Mouse (Mus musculus) stomach, embryonic 14.5 days (tissue): Measurements from ENCODE around the gene Myl4. TPM values are rescaled to one million over a fixed set of nuclear protein-coding genes. Genes with fewer than 3 reads are reported as not detected.

Source experiments
- ATAC-seq: fragments of 200-750 bp; cut with Nextera tagmentation; 2 replicates; pipeline ENCODE4 v1.8.0; 2017; ENCODE audit warnings: low read depth, moderate TSS enrichment; ENCODE audit not compliant: insufficient number of reproducible peaks, insufficient read depth, low FRiP score
- H3K27ac ChIP-seq: fragments of 300-500 bp; sonication (generic); 2 replicates; pipeline ENCODE4 v1.5.1; 2014; ENCODE audit warnings: mild to moderate bottlenecking, low read length, moderate library complexity, mixed read lengths
- H3K27me3 ChIP-seq: fragments of 300-500 bp; sonication (generic); 2 replicates; pipeline ENCODE4 v1.6.1; 2014; ENCODE audit warnings: low read length, control low read depth, mixed read lengths; ENCODE audit not compliant: control insufficient read depth, insufficient read depth
- H3K36me3 ChIP-seq: fragments of 300-500 bp; sonication (generic); 2 replicates; pipeline ENCODE4 v1.6.1; 2014; ENCODE audit warnings: mild to moderate bottlenecking, control low read depth, low read length, moderate library complexity, mixed read lengths; ENCODE audit not compliant: control insufficient read depth, insufficient read depth
- H3K4me1 ChIP-seq: fragments of 300-500 bp; sonication (generic); 2 replicates; pipeline ENCODE4 v1.6.1; 2014; ENCODE audit warnings: low read length, control low read depth, mixed read lengths; ENCODE audit not compliant: control insufficient read depth, insufficient read depth
- H3K4me2 ChIP-seq: fragments of 300-500 bp; sonication (generic); replicated peaks from 2 replicates; pipeline ENCODE4 v1.6.1; 2014; ENCODE audit warnings: low read depth, low read length, control low read depth
- H3K4me3 ChIP-seq: fragments of 300-500 bp; sonication (generic); 2 replicates; pipeline ENCODE4 v1.5.1; 2014; ENCODE audit warnings: low read depth, low read length, control low read depth
- H3K9ac ChIP-seq: fragments of 300-500 bp; sonication (generic); replicated peaks from 2 replicates; pipeline ENCODE4 v1.6.1; 2014; ENCODE audit warnings: low read depth, mild to moderate bottlenecking, control low read depth, low read length, moderate library complexity, mixed read lengths
- H3K9me3 ChIP-seq: fragments of 300-500 bp; sonication (generic); 2 replicates; pipeline ENCODE4 v1.6.1; 2016; ENCODE audit warnings: low read depth, low read length, control low read depth; ENCODE audit not compliant: control insufficient read depth
- WGBS: fragments of 180-500 bp; shearing (Covaris S2); extraction: QIAGEN DNeasy Blood & Tissue Kit; methylation state at CpG from one replicate; pipeline ENCODE4 v1.1.7; 2014; 5-methylcytosine and 5-hydroxymethylcytosine counted together
- polyA plus RNA-seq: library from polyadenylated mRNA; unstranded; fragments of >200 nt; fragmentation: Nextera tagmentation; extraction: Ambion mirVana; gene quantifications from 2 replicates; pipeline ENCODE4 v1.2.1, GENCODE M21; 2014

Myl4 gene
- polyA plus RNA-seq, 1 experiment from 2014 or later = 6.7 TPM

DNA sequence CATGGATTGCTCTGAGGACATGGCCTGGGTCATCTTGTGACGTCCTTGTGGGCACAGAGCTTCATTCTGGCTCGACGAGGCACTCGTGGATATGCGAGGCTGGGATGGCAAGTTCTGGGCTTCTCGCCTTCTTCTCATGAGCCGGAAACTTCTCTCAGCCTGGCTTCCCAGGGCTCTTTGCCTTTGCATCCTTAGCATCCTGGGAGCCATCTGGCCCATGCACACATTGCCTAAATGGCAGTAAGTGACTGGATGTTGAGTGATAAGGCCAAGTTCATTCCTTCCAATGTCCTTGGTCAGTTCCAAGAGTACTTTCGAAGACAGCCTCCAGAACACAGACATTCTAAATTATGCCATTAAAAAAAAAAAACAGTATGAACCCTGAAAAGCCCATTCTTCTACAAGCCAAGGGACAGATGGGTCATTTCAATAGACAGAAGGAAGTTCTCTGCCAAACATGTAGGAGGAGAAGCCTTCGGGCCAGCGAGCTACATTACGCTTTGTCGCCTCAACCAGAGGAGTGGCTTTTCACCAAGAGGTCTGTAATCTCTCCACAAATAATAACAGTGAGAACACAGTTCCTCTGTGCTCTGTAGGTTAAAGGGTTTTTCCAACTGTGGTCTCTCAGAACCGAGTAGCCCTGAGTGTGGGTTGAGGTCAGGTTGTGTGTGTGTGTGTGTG is 48.9 kb downstream of the Myl4 start:
- H3K36me3 ChIP-seq = no peaks in the 10 kb centered on the region
- H3K4me3 ChIP-seq = no peak overlapping the region
- 56% methylated on average over 13 of the region's 13 CpGs for WGBS
- no peaks in the 10 kb centered on the region for H3K27me3 ChIP-seq
- no peak; the same call in 1 of the 2 replicates for ATAC-seq
- peak overlapping the region; percentile 18; the same call in 1 of the 2 replicates for H3K27ac ChIP-seq
- H3K4me1 ChIP-seq = no peaks in the 10 kb centered on the region
- H3K4me2 ChIP-seq = no peak overlapping the region
- no peaks in the 10 kb centered on the region for H3K9me3 ChIP-seq
- no peak overlapping the region for H3K9ac ChIP-seq

DNA sequence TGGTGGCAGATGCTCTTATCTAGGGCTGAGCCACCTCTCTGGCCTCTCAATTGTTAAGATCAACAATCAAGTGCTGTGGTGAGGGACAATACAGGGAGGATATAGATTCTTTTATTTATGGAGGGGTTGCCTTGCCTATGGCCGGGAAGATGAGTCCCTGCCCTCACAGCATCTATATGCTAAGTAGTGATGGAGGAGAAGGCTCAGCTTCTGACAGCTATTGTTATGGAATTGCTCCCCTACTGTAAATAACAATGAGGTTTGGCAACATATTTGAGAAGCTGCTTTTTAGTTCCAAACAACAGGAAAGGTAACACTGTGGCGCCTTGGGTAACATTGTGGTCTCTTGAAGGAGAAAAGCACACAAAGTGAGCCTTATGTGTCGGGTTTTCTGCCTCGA is 50.2 kb downstream of the Myl4 start:
- H3K9ac ChIP-seq = no peak overlapping the region
- no peak overlapping the region for H3K4me3 ChIP-seq
- no peaks in the 10 kb centered on the region for H3K4me1 ChIP-seq
- WGBS = 64% methylated on average over 4 of the region's 4 CpGs
- H3K27me3 ChIP-seq = no peaks in the 10 kb centered on the region
- no peaks in the 10 kb centered on the region for H3K9me3 ChIP-seq
- H3K36me3 ChIP-seq = no peaks in the 10 kb centered on the region
- no peak overlapping the region for H3K27ac ChIP-seq
- no peak overlapping the region for H3K4me2 ChIP-seq
- no peak for ATAC-seq

DNA sequence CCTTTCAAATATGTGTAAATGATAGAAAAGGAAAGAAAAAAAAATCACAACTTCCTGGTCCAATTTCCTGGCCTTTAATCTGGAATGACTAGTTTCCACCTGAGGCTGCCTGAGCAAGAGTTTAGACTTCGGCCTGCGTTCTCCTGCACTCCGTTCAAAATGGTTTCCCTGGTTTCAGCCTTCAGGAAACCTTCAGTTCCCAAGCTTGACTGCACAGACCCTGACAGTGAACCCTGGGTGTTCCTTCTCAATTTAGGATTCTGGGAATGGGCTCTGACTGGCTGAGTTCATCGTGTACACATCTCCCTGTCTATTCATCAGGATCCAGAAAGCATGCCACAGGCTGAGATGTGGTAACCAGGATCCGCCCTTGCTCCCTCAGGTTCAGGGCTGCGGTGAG is 53.7 kb downstream of the Myl4 start:
- H3K27ac ChIP-seq = no peak overlapping the region
- no peak overlapping the region for H3K4me3 ChIP-seq
- no peak overlapping the region for H3K4me2 ChIP-seq
- H3K4me1 ChIP-seq = no peaks in the 10 kb centered on the region
- ATAC-seq = no peak
- no peaks in the 10 kb centered on the region for H3K36me3 ChIP-seq
- H3K9me3 ChIP-seq = no peaks in the 10 kb centered on the region
- H3K27me3 ChIP-seq = no peaks in the 10 kb centered on the region
- no peak overlapping the region for H3K9ac ChIP-seq
- 61% methylated on average over 6 of the region's 6 CpGs for WGBS

DNA sequence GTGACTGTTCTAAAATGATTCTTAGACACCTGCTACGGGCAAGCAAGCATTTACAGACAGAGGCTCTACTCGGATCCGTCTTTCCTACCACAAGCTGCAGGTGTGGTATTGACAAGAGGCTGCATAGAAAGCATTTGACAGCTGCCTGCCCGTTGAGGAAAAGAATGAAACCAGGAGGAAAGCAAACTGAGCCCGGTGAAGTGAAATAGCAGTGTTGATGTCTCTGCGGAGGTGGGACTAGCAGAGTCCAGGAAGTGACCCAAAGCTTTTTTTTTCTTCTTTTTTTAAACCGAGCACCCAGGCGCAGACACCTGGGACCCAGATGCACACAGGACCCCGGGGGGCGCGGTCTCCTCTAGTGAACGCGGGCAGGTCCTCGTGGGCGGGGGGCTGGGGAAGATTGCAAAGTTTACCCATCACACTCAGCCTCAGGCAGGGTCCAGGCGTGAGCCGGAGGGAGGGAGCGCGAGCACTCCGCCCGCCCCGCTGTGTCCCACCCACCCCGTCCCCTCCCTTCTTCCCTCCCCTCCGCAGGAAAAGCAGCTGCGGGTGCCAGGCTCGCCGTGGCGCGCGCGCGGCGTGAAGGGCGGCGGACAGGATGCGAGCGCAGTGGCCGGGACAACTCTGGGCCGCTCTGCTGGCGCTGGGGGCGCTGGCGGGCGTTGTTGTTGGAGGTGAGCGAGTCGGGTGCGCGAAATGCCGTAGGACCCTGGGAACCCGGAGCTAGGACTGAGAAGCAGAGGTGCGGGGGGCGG is 57.2 kb downstream of the Myl4 start, which contains the start of gene Itgb3:
Gene Itgb3 (plus strand): TSS at position 510 of the 755 bp plus-strand sequence.
- Histone ChIP-seq H3K27me3 (no peaks in the 10 kb centered on the region), H3K27ac (no peak within 1 kb of the TSS), H3K4me1 (no peaks in the 10 kb centered on the region), H3K9me3 (no peaks in the 10 kb centered on the region), H3K9ac (peak within 1 kb of the TSS; percentile 25; the same call in 1 of the 2 replicates), H3K36me3 (no peaks in the 10 kb centered on the region), H3K4me3 (peak within 1 kb of the TSS; percentile 43), H3K4me2 (peak within 1 kb of the TSS; percentile 85)
- WGBS = 1% methylated on average over 44 of the region's 51 CpGs
- peak; percentile 87 for ATAC-seq

DNA sequence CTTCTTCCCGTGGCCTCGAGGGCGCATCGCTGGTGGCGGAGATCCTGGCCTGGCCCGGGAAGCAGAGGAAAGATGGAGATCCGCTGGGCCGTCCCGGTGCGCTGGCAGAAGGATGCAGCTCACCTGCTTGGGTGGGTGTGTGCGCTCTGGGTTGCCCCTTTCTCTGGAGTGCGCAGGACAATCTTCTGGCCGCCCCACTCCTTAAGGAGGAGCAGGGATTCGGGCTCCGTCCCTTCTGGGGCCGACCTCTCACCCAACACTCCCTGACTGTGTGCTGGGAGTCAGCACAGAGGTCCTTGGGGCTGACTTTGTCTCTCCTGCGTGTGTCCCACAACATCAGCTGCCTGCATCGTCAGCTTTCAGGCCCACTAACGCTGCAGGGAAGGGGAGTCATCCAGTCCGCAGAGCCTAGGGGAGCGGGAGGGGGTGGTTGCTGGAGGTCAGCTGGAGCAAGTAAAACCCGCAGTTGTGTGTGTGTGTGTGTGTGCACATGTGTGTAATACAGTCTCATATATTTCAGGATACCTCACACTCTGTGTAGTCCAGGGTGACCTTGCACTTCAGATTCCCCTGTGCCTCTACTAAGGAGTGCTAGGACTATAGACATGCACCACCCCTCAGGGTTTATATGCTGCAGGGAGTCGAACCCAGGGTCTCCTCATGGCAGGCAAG is 57.9 kb downstream of the Myl4 start:
- Histone ChIP-seq H3K9ac (peak overlapping the region; percentile 25; the same call in 1 of the 2 replicates), H3K27ac (no peak overlapping the region), H3K27me3 (no peaks in the 10 kb centered on the region), H3K36me3 (no peaks in the 10 kb centered on the region), H3K4me1 (no peaks in the 10 kb centered on the region), H3K4me3 (peak overlapping the region; percentile 43), H3K4me2 (peak overlapping the region; percentile 85), H3K9me3 (no peaks in the 10 kb centered on the region)
- ATAC-seq = no peak
- WGBS = 1% methylated on average over 23 of the region's 23 CpGs

DNA sequence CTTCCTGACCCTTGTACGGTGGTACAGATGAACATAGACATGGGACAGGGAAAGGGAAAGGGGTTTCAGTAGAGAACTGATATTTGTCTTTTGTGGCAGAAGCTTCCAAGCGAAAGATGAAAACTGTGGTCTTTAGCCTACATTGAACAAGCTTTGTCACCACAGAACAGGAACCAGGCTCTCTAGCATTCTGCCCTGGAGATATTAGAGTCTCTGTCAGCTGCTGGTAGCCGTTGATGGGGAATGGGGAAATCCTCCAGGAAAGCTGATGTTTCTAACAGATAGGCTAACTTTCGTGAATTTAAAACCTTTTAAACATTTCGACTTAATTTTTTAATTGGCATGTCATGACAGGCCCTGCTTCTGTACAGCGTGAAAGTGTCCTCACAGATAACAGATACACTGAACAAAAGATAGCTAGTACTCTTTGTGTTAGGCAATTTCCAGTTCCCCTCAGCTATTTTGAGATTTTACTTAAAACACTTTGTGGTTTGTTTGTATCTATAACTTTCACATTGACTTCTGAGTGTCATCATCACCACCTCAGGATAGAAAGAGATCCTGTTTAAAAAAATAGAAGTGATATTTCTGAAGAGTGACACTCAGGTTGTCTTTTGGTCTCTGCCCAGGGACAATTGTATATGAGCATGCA is 58.7 kb downstream of the Myl4 start:
- Histone ChIP-seq H3K9ac (no peak overlapping the region), H3K4me2 (no peak overlapping the region), H3K36me3 (no peaks in the 10 kb centered on the region), H3K4me1 (no peaks in the 10 kb centered on the region), H3K27me3 (no peaks in the 10 kb centered on the region), H3K9me3 (no peaks in the 10 kb centered on the region), H3K4me3 (0 out of 2 replicates have a peak overlapping the region, but pooled peaks have one; percentile 43), H3K27ac (no peak overlapping the region)
- no peak for ATAC-seq
- WGBS = 66% methylated on average over 6 of the region's 6 CpGs

DNA sequence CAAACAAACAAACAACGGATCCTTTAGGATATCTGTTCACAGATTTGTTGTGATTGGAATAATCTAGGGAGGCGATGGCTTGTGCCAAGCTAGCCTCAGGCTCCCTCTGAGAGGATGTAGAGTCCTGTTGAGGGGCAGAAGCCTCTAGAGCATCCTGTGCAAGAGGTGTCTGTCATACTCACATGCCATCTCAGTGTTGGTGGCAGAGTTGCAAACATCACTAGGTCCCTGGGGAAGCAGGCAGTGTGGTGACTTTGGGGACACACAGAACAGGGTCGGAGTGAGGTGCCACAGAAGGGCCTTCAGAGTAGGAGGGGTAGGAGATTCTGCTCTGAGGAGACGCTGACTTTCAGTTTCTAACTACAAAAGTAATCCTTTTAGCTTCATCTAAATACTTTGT is 59.3 kb downstream of the Myl4 start:
- WGBS = 60% methylated on average over 4 of the region's 4 CpGs
- Histone ChIP-seq H3K27ac (no peak overlapping the region), H3K27me3 (no peaks in the 10 kb centered on the region), H3K4me3 (no peak overlapping the region), H3K4me2 (no peak overlapping the region), H3K36me3 (no peaks in the 10 kb centered on the region), H3K4me1 (no peaks in the 10 kb centered on the region), H3K9ac (no peak overlapping the region), H3K9me3 (no peaks in the 10 kb centered on the region)
- ATAC-seq = no peak

DNA sequence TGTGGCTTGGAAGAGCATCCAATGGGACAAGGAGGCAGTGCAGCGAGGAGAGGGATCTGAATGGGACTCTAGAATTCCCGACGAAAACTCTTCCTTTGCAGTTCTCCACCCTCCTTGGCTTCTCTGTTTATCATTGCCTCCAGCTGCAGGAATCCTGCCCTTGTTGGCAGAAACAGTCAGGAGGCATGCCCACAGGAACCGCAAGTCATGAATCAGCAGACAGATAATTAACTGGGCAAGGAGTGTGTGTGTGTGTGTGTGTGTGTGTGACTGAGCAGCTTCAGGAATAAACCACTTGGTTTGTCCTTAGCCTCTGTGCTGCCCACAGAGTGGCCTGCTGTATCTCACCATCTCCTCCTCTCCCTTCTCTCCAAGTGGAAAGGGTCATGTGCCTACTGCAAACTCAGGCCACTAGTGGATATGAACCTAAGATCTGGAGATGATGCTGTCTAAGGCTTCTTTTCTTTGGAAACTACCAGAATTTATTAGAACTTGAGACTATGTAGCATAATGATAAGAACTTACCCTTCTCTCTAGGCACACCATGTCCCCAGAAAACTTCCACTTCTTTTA is 61.2 kb downstream of the Myl4 start:
- H3K4me1 ChIP-seq = 0 out of 2 replicates have a peak, but pooled peaks cover 3% of the 10 kb centered on the region
- H3K9me3 ChIP-seq = no peaks in the 10 kb centered on the region
- H3K27me3 ChIP-seq = no peaks in the 10 kb centered on the region
- no peak for ATAC-seq
- H3K9ac ChIP-seq = no peak overlapping the region
- no peak overlapping the region for H3K27ac ChIP-seq
- H3K4me2 ChIP-seq = no peak overlapping the region
- WGBS = 36% methylated on average over 4 of the region's 4 CpGs
- H3K4me3 ChIP-seq = no peak overlapping the region
- no peaks in the 10 kb centered on the region for H3K36me3 ChIP-seq
